Mouse (Mus musculus) gonadal fat pad, adult 2 months (tissue): ENCODE results near the gene Rergl. TPM values are rescaled to one million over a fixed set of nuclear protein-coding genes. Genes with fewer than 3 reads are reported as not detected.

ENCODE experiments used
- DNase-seq: peaks from one replicate; pipeline ENCODE4 v3.0.0-alpha.2; 2012; ENCODE audit warnings: low read depth
- polyA plus RNA-seq: library from polyadenylated mRNA; depleted of rRNA; stranded (reverse); fragments of >200 nt; gene quantifications from 2 replicates; pipeline ENCODE4 v1.2.3, GENCODE M21; 2012; rRNA removed

Gene Rergl
- 0.84 and 1.0 TPM in 2 replicates for polyA plus RNA-seq

DNA sequence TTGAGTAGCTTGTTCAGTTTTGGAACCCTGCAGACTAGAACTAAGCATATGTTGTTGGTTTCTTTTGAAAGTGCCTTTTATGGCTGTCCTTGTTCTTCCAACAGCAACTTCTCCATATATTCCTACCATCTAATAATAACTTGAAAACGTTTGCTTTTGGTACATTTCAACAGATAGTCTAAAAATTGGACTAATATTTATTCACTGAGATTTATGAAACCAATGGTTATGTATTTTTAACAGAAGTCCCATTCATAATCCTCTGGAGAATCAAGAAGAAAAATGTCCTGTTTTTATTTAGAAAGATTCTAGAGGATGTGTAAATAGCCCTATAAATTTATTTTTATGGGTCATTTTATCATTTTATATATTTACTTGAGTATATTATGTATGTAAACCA, at the start of gene Rergl:
TSS of gene Rergl (minus strand) at position 101 of the 400 bp plus-strand sequence.
- no peak for DNase-seq

DNA sequence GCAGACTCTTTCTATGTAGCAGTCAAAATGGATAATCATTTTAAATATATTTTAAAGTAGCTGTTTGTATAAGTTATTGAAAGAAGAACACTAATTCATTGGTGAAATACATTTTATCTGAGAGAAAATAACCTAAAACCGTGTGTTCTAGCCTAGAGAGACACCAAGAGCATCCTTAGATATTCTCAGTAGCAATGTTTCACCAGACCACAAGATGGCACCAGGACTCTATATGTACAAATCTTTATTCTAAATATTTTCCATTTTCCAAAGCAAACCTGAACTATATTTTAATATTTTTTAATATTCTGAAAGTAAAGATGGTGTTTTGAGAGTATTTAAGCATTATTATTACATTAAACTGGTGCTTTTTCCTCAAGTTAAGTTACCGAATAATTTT, 36.7 kb upstream of the Rergl start:
- DNase-seq: no peak

DNA sequence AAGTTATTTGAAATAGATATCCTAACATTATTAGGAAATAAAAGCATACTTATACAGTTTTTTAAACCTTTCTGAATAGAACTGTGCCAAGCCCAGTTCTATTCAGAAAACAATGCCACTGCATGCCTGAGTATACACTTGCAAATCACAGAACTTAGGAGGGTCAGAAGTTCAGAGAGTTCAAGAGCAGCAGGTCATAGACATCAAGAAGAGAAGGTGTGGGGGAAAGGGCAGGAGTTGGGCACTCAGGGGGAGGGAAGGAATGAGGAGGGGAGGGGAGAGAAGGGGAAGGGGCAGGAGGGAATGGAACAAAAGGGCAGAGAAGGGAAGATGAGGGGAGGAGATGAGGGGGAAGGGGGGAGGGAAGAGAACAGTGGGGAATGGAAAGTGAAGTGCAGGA, 23.6 kb upstream of the Rergl start:
- DNase-seq: no peak

GRCm38 (mm10) chr6:139524288-139524687, 22.5 kb upstream of the Rergl start:
- no peak for DNase-seq

DNA sequence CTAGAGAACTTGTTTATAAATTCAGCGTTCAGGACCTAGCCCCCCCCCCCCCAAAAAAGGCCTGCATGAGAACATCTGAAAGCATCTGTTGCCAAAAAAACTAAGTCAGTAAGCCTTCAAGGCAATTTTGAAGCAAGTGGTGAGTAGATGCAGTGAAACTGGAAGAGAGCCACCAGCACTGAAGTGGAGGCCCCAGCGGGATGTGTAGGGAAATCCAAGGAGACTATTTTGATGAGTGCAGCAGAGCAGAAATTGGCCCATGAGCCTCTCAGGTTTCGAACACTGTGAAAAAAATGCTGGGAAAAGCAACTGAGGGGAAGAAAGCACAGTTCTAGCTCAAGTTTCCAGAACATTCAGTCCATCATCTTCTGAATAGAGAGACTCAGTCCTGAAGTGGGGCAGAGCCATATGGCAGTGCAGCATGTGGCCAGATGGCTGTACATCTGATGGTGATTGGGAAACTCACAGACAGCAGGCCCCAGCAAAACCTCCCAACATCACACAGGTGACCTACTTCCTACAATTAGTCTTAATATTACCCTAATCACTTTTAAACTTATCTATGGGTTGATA, 13.2 kb upstream of the Rergl start:
- DNase-seq: no peak

- DNase-seq: no peak
Observed at GRCm38 (mm10) chr6:139479730-139480129, 22.0 kb downstream of the Rergl start.

GRCm38 (mm10) chr6:139464980-139465379, 36.8 kb downstream of the Rergl start:
- DNase-seq: no peak

DNA sequence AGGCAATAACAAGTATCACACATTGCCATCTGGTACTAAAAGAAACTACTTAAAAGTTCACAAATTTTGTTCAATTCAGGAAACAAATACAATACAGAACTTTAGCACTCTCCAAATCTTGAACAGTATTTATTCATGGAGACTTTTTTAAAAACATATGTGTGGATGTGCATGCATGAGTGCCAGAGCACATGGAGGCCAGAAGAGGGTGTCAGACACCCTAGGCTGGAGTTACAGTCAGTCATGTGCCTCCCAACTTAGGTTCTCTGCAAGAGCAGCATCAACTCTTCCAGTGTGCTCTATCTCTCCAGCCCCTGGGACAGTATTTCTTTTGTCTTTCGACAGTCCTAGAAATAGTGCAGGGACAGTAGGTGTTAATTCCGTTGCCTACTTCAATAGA, 37.5 kb downstream of the Rergl start:
- no peak for DNase-seq

DNA sequence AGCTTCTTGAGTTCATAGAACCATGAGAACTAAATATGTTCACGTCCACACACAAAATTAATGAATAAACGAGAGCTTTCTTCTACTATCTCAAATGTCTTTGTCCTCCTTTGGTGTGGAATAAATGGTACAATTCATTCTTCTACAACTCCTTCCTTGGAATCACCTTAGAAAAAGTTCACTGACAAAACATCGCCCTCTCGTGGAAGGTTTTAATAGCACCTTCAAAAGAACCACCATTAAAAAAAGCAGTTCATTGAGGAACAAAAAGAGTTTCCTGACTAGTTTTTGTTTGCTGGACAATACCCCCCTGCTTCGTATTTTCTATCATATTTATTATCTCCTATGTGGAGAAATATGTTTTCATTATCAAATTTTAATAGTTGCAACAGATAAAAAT, 40.7 kb downstream of the Rergl start:
- no peak for DNase-seq

DNA sequence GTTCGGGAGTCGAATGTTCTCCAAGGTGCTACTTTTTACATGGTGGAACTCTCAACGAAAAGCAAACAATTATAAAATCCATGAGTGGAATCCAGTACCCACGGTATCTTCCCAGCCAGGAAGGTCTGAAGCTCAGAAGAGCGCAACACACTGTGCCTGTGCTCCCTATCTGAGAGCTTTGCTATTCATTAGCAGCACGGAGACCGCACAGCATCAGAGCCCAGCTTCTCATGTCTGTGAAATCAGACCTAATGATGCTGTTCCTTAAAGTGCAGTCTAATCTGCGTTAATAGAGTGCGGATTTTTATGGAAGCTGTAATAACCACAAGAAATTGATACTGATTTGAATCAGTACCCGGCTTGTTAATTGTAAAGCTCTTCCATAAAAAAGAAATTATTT, 41.3 kb downstream of the Rergl start:
- DNase-seq: no peak

GRCm38 (mm10) chr6:139443999-139444398, 57.8 kb downstream of the Rergl start:
- DNase-seq: no peak

Other genes starting within 250 kb of the Rergl start
- gene Pik3c2g, start 85.2 kb upstream of the Rergl start, polyA plus RNA-seq: 2.1 and 4.5 TPM in 2 replicates